Mouse (Mus musculus) forebrain, embryonic 14.5 days (tissue): ENCODE data around the gene Nelfb. TPM values are rescaled to one million over a fixed set of nuclear protein-coding genes. Genes with fewer than 3 reads are reported as not detected.

ENCODE experiments used
- ATAC-seq: fragments of 200-750 bp; cut with Nextera tagmentation; 2 replicates; pipeline ENCODE4 v1.8.0; 2017; ENCODE audit warnings: mild to moderate bottlenecking, moderate library complexity
- DNase-seq: peaks from one replicate; pipeline ENCODE4 v3.0.0-alpha.2; 2015; ENCODE audit warnings: low spot score
- H3K27ac ChIP-seq: fragments of 300-500 bp; sonication (generic); 2 replicates; pipeline ENCODE4 v1.5.1; 2014; ENCODE audit warnings: low read depth, mild to moderate bottlenecking, control low read depth, low read length, moderate library complexity
- H3K27me3 ChIP-seq: fragments of 300-500 bp; sonication (generic); replicated peaks from 2 replicates; pipeline ENCODE4 v1.6.1; 2014; ENCODE audit warnings: low read length, control low read depth, mixed read lengths; ENCODE audit not compliant: control insufficient read depth, insufficient read depth
- H3K36me3 ChIP-seq: fragments of 300-500 bp; sonication (generic); 2 replicates; pipeline ENCODE4 v1.6.1; 2014; ENCODE audit warnings: low read length, control low read depth; ENCODE audit not compliant: control insufficient read depth, insufficient read depth
- H3K4me1 ChIP-seq: fragments of 300-500 bp; sonication (generic); 2 replicates; pipeline ENCODE4 v1.6.1; 2014; ENCODE audit warnings: antibody characterized with exemption, low read length, control low read depth; ENCODE audit not compliant: control insufficient read depth, insufficient read depth
- H3K4me2 ChIP-seq: fragments of 300-500 bp; sonication (generic); 2 replicates; pipeline ENCODE4 v1.6.1; 2014; ENCODE audit warnings: mild to moderate bottlenecking, control low read depth, low read length
- H3K4me3 ChIP-seq: fragments of 300-500 bp; sonication (generic); 2 replicates; pipeline ENCODE4 v1.5.1; 2014; ENCODE audit warnings: low read depth, low read length, control low read depth
- H3K9ac ChIP-seq: fragments of 300-500 bp; sonication (generic); 2 replicates; pipeline ENCODE4 v1.6.1; 2014; ENCODE audit warnings: mild to moderate bottlenecking, low read length, control low read depth, moderate library complexity
- H3K9me3 ChIP-seq: fragments of 300-500 bp; sonication (generic); replicated peaks from 2 replicates; pipeline ENCODE4 v1.6.1; 2016; ENCODE audit warnings: low read length, control low read depth, mixed read lengths; ENCODE audit not compliant: control insufficient read depth
- WGBS: fragments of 180-500 bp; shearing (Covaris S2); extraction: QIAGEN DNeasy Blood & Tissue Kit; methylation state at CpG from one replicate; pipeline ENCODE4 v1.1.7; 2014; 5-methylcytosine and 5-hydroxymethylcytosine counted together
- polyA plus RNA-seq: library from polyadenylated mRNA; unstranded; fragments of >200 nt; fragmentation: Nextera tagmentation; extraction: Ambion mirVana; gene quantifications from 2 replicates; pipeline ENCODE4 v1.2.1, GENCODE M21; 2014

Nelfb gene
- polyA plus RNA-seq, 1 experiment from 2014 or later: 68.8 TPM

DNA sequence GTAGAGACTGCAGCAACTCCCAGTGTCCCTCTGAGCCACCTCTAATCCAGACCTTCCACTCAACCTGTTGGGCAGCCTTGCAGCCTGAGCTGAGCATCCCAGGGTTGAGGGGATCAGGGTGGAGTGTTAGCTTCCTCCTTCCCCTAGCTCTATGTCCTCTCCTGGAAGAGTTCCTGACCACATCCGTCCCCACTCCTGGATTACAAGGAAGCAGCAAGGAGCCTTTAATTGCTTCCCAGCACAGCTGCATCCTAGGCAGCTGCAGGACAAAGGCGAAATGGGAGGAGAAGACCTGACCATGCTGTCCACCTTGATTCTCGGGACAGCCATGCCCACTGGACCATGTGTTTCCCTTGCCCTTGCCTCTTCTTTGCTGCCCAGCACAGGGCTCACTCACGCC lies 34.2 kb downstream of the Nelfb start:
- no peaks in the 10 kb centered on the region for H3K27me3 ChIP-seq
- peak overlapping the region; percentile 29 for H3K4me2 ChIP-seq
- peak overlapping the region; percentile 26; the same call in 1 of the 2 replicates for H3K9ac ChIP-seq
- no peaks in the 10 kb centered on the region for H3K9me3 ChIP-seq
- H3K27ac ChIP-seq: peak overlapping the region; percentile 75
- H3K4me3 ChIP-seq: no peak overlapping the region
- DNase-seq (no peak), ATAC-seq (no peak)
- H3K4me1 ChIP-seq: peaks cover 41% of the 10 kb centered on the region
- no peaks in the 10 kb centered on the region for H3K36me3 ChIP-seq
- WGBS: 24% methylated on average over 4 of the region's 4 CpGs

DNA sequence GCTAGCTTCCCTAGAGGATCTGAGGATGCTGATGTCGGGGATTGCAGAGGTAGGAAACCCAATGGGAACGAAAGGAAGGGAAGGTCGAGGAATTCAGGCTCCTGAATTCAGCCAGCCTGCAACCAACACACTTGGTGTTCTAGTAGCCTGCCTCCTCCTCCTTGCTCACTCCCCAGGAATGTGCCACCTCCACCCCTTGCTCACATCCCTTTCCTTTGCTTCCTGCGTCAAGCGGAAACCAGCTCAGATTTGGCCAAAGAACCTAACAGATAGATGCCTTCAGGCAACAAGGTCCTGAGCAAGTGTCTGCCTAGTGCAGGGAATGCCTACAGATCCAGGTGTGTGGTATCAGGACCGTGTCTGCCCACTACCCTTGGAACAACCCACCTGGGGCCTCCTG lies 34.7 kb downstream of the Nelfb start:
- ATAC-seq: no peak
- H3K27ac ChIP-seq: peak overlapping the region; percentile 75; the same call in 1 of the 2 replicates
- no peaks in the 10 kb centered on the region for H3K36me3 ChIP-seq
- H3K4me3 ChIP-seq: no peak overlapping the region
- H3K4me2 ChIP-seq: peak overlapping the region; percentile 29
- H3K27me3 ChIP-seq: no peaks in the 10 kb centered on the region
- peaks cover 41% of the 10 kb centered on the region for H3K4me1 ChIP-seq
- H3K9ac ChIP-seq: no peak overlapping the region
- 72% methylated on average over 6 of the region's 6 CpGs for WGBS
- no peak for DNase-seq
- no peaks in the 10 kb centered on the region for H3K9me3 ChIP-seq

DNA sequence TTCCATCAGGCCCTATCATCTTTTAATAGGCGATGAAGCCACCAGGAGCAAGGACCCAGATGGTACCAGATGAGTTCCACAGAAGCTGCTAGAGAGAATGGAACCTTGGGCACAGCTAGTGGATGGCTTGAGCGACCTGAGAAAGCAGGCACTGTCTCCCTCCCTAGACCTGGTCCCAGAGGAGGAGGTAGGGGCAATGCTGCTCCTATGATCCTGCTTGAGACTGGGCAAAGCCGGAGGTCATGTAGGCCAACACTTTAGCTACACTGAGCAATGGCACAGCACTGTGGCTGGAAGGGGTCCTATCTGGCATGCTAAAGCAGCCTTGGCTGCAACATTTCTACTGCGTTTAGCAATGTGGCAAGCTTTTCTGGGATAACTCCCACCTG lies 35.6 kb downstream of the Nelfb start:
- no peak overlapping the region for H3K9ac ChIP-seq

DNA sequence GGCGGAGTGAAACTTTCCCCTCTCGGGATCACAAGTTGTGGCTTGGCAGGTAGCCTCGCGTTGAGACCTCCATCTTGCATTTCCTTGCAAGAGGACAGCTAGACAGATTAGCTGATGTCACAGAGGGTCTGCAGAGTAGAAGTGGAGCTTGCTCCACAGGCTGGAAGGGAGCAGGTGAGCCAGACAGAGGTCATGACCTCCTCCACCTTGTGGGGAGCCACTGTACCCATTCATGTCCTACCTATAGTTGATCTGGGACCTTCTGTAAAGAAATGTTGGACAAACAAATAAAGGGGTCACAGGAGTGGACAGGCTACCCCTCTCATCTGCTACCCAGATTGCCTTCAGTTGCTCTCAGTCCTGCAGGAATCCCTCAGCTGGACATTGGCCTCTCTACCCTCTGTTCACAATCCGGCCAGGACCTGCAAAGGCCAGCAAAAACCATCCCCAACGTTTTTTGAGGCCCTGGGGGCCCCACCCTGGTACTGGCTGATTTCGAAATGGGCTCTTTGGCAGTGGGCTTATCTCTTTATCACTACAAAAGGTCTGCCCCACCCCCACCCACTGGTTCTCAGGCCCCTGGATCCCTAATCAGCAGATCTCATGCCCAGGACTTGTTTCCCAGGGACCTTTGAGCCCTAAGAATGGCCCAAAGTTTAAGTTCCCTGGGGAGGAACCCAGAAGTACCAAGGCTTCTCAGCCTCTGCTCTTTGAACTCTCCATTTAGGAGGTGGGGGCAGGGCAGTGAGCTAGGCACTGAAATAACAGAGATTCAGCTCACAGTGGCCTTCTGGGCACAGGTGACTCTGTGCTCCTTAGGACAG lies 36.2 kb downstream of the Nelfb start:
- no peak overlapping the region for H3K4me2 ChIP-seq
- no peak overlapping the region for H3K9ac ChIP-seq
- H3K36me3 ChIP-seq: no peaks in the 10 kb centered on the region
- DNase-seq (no peak), ATAC-seq (no peak)
- H3K4me1 ChIP-seq: peaks cover 40% of the 10 kb centered on the region
- no peaks in the 10 kb centered on the region for H3K27me3 ChIP-seq
- WGBS: 58% methylated on average over 7 of the region's 7 CpGs
- H3K4me3 ChIP-seq: no peak overlapping the region
- H3K9me3 ChIP-seq: no peaks in the 10 kb centered on the region
- no peak overlapping the region for H3K27ac ChIP-seq

More for the DNA sequence above, 35.6 kb downstream of the Nelfb start:
- Histone ChIP-seq H3K9me3 (no peaks in the 10 kb centered on the region), H3K4me3 (no peak overlapping the region), H3K4me2 (no peak overlapping the region), H3K4me1 (peaks cover 41% of the 10 kb centered on the region), H3K27ac (no peak overlapping the region), H3K36me3 (no peaks in the 10 kb centered on the region), H3K27me3 (no peaks in the 10 kb centered on the region)
- no peak for DNase-seq
- no peak for ATAC-seq
- 84% methylated on average over 4 of the region's 4 CpGs for WGBS

DNA sequence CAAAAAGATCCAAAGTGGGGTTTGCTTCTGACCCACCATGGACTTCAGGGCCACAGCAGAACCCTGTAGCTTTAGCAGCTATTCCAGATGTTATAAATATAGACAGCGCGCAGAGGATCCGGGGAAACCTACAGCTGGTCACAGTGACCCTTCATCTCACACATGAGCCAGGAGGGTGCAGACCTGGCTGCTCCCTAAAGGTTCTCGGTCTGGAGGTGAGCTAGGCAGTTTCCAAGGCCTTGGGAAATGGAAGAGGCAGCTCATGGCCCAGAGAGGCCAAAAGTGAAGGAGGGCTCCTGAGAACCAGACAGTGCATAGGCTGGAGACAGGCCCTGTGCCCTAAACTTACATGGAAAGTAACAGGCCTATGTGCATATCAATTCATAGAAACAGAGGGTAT lies 37.5 kb downstream of the Nelfb start:
- ATAC-seq (no peak), DNase-seq (no peak)
- Histone ChIP-seq H3K27ac (no peak overlapping the region), H3K9ac (no peak overlapping the region), H3K36me3 (no peaks in the 10 kb centered on the region), H3K4me1 (peaks cover 41% of the 10 kb centered on the region), H3K27me3 (no peaks in the 10 kb centered on the region), H3K4me2 (no peak overlapping the region), H3K4me3 (no peak overlapping the region), H3K9me3 (no peaks in the 10 kb centered on the region)
- WGBS: 95% methylated on average over 4 of the region's 4 CpGs

DNA sequence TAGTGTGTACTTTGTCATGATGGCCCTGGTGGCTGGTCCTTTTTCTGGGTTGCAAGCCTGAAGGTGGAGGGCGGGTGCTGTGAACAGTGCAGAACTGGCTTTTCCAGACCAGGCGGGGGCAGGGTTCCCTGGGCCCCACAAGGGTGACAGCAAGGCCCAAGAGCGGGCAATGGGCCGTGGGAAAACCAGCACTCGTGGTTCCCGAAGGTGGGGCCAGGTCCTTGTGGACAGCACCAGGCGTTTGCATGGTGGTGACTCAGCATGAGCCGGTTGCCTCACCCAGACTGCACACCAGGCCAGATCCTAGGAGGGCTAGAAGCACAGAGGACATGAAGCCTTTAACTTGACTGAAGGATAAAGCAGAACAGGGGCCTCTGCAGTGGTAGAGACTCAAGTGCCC lies 38.7 kb downstream of the Nelfb start:
- no peak overlapping the region for H3K27ac ChIP-seq
- no peaks in the 10 kb centered on the region for H3K27me3 ChIP-seq
- H3K4me2 ChIP-seq: no peak overlapping the region
- DNase-seq (no peak), ATAC-seq (no peak)
- H3K9ac ChIP-seq: no peak overlapping the region
- H3K9me3 ChIP-seq: no peaks in the 10 kb centered on the region
- H3K36me3 ChIP-seq: no peaks in the 10 kb centered on the region
- H3K4me1 ChIP-seq: peaks cover 38% of the 10 kb centered on the region
- 76% methylated on average over 8 of the region's 8 CpGs for WGBS
- H3K4me3 ChIP-seq: no peak overlapping the region

DNA sequence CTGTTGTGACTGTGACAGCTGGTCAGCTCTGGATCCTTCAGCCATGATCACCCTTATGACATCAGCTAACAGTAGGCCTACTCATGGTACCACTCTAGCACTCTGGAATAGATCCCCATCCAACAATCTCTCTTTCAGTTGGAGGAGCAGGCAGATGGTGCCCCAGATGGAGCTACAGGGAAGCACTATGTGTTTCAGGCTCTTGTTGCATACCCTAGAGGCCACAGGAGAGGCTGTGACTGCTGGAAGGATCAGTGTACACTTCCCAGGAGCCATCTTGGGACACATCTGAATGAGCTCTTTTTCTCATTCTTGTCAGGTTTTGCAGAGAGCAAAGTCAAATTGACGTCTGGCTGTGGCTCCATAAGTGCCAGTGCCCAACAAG lies 39.5 kb downstream of the Nelfb start:
- no peak for ATAC-seq

DNA sequence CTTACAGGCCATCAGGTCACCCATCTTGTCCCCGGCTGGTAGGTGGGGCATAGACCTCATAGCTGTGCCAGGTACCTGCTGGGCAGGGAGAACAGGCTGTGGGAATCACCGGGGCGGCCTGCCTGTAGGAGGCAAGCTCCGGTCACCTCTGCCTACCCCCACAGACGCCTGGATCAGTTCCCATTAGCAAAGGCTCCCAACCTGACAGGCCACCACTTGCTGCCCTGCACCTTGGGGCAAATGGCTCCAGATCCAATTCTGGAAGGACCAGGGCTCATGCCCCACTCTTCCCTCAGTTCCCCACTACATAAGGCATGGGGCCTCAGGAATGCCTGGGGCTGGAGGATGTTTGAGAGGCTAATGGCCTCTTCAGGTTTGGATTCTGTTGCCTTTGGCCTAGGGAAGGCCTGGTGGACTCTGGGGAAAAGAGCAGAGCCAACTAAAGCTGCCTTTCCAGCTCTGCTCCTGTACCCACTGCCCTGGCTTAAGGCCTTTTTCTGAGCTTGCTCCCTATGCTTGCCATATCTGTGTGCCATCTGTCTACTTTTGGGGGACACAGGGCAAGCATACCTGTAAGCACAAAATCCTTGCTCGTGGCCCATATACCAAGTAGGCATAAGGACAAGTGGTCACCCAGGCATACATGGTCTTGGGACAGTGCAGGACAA lies 40.1 kb downstream of the Nelfb start:
- Histone ChIP-seq H3K27ac (no peak overlapping the region; the same call in 1 of the 2 replicates), H3K27me3 (no peaks in the 10 kb centered on the region), H3K36me3 (no peaks in the 10 kb centered on the region), H3K4me1 (peaks cover 28% of the 10 kb centered on the region), H3K9ac (no peak overlapping the region), H3K4me3 (no peak overlapping the region), H3K9me3 (no peaks in the 10 kb centered on the region), H3K4me2 (no peak overlapping the region)
- ATAC-seq: no peak
- WGBS: 79% methylated on average over 6 of the region's 6 CpGs
- no peak for DNase-seq

More for the DNA sequence above, 39.5 kb downstream of the Nelfb start:
- Histone ChIP-seq H3K9me3 (no peaks in the 10 kb centered on the region), H3K36me3 (no peaks in the 10 kb centered on the region), H3K4me3 (no peak overlapping the region), H3K9ac (no peak overlapping the region), H3K27me3 (no peaks in the 10 kb centered on the region), H3K4me1 (peaks cover 33% of the 10 kb centered on the region), H3K27ac (0 out of 2 replicates have a peak overlapping the region, but pooled peaks have one; percentile 4), H3K4me2 (no peak overlapping the region)
- no peak for DNase-seq
- 55% methylated on average over 1 of the region's 1 CpGs for WGBS
